Mouse (Mus musculus) R1 (cell line): ENCODE results near the gene AC161166.1.

ENCODE experiments used
- DNase-seq: peaks from one replicate; pipeline ENCODE4 v3.0.0-alpha.2; 2018; ENCODE audit warnings: low read depth, low spot score

AC161166.1 gene

DNA sequence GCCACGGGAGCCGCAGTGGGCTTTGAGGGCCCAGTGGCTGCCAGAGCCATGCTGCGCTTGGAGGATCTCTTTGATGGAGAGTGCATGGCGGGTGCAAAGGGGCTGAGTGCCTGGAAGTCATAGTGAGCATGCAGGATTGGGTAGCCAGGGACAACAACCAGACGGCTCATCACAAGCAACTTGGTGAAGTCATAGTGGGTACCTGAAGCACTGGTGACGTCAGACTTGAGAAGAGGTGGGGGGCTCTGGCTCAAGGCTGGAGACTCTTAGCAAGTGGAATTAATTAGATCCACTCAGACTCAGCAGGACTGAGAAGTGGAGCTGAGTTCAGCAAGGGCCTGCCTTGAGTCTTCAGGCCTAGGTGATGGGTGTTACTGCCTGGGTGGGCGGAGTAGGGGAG is at the start of gene AC161166.1:
TSS of gene AC161166.1 (minus strand) at position 101 of the 400 bp plus-strand sequence.
- no peak for DNase-seq

DNA sequence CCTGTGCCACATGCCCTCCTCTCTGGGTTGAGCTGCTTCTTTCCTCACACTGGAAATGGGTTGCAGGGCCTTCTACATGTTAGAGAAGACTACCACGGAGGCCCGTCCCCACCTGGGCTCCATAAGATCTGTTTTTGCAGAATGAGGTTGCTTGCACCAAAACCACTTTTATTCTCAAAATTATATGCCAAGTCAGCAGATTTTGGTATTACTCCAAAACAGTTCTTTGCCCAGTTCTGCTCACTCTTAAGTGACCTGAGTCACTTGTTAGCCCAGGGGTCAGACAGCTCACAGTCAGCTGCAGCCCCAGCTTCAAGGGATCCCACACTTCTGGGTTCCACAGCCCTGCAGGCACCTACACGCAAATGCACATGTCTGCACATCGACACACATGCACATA is 49.2 kb upstream of the AC161166.1 start:
- no peak for DNase-seq

DNA sequence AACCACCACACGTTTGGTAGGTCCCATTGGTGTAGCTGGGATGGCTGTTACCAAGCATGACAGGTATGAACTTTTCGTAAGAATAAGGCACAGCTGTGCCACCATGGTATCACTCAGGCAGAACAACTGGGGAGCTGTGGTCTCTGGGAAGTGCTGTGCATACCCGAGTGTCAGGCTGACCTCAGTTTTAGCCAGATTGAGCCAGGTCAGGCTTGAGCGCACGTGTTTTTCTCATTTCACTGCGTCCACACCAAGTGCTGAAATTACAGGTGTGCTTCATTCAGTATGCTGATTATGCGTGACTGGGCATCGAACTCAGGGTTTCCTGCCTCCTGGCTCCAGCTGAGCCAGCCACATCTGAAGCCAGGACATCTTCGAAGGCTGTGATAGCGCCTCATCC is 43.5 kb upstream of the AC161166.1 start:
- DNase-seq, result no peak

DNA sequence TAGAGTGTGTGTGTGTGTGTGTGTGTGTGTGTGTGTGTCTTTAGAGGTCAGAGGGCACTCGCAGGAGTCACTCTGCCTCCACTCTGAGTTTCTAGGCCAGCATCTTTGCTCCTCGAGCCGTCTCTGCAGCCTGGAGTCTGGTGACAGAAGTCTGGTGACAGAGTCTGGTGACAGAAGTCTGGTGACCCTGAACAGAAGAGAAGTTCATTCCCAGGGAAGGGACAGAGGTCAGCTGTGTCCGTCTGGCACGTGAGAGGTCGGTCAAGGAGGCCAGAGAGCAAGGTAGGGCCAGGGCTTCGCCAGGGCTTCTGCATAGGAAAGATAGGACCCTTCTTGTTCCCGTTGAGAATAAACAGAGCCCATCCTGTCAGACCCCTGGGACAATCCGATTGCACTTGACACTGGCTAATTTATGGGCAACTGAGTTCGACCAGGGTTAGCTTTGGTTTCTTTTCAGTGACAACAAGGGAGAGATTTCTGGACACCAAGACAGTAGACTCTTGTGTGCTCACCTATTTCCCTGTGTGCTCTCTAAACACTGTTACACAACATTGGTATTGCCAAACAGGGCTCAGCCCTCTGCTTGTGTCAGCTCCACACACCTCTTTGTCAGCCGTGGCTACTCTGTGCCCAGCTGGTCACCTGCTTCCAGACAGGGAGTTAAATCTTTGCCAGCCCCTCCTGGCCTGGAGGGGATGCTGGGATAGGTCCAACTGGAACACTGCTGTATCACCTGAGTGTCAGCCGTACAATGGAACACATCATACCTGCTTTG is 39.9 kb upstream of the AC161166.1 start:
- no peak for DNase-seq

DNA sequence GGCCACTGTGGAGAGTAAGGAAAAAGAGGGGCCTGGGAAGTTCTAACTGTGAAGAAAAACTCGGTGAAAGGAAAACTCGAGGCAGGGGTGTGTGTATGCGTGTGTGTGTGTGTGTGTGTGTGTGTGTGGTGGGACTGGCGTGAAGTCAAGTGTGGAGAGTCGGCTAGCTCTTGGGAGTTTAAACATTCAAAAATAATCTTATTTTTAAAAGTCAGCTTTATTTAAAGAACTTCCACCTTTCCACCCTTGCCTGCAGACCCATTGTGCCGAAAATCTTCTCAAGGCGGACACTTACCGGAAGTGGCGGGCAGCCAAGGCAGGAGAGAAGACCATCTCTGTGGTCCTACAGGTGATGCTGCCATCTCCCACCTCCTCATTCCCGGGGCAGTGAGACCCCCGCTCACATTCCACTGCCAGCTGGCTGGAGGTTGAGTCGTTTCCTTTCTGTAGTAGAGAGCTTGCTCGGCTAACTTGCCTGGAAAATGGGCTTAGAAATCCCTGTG is 35.3 kb upstream of the AC161166.1 start:
- DNase-seq, result no peak

DNA sequence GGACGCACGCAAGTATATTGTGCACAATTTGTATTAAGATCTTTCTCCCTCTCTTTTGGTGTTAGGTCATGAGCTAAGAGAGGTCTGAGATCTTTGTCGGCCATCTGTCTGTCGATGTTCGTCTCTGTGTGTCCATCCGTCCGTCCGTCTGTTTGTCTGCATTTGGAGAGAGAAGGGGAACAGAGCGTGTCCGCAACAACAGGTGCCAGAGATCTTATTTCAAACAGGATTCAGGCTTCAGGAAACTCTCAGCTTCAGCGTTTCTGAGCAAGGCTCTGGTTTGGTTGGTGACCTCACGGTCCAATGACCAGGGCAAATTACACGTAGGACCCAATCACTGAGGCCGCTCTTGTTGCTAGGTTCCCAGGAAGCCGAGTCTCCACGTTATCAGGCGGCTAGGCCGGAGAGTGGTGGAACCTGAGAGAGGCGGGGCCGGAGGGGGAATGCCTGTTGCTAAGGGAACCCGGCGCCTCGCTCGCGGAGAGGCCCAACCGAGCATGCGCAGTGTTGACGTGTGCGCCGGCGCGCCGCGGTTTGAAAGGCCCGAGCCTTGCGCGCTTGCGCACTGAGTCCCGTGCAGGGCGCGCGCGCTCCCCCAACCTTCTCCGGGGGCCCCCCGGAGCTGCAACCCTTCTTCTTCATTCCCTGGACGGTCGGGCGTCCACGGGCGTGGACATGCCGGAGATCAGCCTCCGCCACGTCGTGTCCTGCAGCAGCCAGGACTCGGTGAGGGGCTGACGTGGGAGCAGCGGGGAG is 34.6 kb upstream of the AC161166.1 start:
- peak; percentile 99 for DNase-seq

DNA sequence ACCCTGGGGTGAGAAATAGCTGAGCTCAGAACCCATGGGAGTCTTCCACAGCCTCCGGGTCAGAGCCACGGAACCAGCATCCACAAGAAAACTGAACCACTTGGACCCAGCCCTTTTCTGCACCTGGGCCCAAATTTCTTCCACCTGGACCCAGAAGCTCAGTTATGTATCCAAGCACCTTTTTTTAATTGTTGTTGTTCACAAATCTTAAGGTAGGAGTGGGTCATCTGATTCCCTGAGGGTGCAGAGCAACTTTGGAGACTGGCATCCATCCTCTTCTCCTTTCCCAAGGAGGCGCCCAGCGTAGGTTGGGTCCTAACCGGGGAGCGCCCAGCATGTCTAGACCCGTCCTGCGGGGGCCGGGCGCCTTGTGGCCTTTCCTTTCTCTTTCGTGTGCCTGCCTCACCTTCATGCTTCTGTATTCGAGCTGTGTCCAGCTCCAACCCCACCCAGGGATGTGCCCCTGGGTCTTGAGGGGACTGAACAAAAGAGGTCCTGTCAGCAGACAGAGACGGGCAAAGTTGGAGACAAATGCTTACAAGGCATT is 33.9 kb upstream of the AC161166.1 start, which contains the start of the genes Pinlyp and Xrcc1:
TSS of gene Pinlyp (minus strand) at position 51 of the 547 bp plus-strand sequence.
TSS of gene Xrcc1 (plus strand) at position 222 of the 547 bp plus-strand sequence.
- no peak for DNase-seq

DNA sequence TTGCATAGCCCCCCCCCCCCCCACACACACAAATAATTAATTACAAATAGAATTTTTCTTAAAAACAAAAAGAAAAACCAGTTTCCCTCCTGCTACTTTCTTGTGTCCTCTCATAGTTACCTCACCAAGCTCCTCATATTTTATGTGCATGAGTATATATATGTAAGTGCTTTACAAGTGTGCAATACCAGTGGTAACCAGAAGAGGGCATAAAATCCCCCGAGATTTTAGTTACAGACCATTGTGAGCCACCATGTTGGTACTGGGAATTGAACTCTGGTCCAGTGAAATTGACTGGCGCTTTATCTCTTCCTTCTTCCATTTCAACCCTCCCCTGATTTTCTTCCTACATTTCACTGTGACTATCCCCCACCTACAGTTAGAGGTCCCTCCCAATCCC is 32.3 kb upstream of the AC161166.1 start:
- peak; percentile 89 for DNase-seq

DNA sequence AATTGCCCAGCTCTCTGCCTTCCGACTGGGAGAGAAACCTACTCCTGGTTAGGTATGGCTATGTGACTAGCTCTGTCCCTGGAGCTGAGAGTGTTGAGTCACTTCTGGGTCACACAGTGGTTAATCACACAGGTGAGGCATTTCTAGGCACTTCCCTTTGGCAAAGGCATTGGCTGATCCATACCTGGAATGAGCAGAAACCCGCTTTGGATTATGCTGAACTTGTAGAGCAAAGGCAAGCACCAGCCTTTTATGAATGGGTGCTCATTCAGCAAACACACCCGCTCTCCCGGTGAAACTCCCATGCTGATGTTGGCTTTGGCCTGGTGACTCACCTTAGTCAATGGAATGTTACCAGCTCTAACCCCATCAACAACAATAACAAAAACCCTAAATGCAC is 27.4 kb upstream of the AC161166.1 start:
- DNase-seq, result no peak

DNA sequence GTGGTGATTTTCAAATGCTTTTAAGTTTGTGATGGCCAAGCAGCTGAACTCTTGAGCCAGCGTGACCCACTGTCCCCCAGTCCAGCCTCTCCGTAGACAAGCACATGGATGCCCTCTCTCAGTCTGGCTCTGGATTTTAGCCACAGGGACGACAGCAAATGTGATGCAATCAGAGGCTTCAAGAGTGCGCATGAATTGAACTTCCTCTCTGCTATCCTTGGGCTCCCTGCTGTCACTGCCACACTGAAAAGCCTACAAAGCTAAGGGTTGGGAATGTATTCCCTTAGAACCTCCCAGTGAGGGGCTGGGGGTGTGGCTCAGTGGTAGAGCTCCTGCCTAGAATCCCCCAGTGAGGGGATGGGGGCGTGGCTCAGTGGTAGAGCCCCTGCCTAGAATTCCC is 26.4 kb upstream of the AC161166.1 start:
- peak; percentile 90 for DNase-seq

DNA sequence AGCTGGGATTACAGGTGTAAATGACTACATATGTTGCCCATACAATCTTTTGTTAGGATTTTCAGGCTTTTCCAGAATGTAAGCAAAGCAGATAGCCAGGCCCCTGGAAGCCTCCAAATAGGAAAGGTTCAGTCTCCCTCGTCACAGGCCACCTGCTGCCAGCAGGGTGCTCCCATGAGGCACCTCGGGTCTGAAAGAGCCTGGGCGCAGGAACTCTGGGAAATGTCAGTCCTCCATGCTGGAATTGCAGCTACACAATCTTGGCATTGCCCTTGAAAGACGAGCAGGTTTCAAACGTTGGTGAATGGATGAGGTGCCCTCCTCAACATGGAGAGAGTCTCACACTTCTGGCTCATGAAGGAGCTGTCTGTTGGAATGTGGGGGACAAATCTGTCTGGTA is 25.9 kb upstream of the AC161166.1 start:
- DNase-seq, result no peak

DNA sequence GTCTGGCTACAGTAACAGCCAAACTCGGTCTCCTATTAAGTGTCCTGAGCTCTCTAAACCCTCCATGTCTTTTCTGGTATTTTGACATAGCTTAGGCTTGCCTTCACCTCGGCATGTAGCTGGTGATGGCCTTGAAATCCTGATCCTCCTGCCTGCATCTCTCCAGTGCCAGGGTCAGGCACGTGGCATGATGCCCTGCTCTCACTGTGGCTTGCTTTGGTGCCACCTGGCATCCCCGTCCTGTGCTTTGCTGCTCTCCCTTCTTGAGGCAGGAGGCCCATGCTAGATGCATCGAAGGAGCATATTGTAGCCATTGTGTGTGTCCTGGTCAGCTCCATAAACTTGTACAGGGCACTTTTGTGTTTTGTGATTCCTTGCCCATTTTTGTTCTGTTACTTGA is 25.3 kb upstream of the AC161166.1 start:
- no peak for DNase-seq

DNA sequence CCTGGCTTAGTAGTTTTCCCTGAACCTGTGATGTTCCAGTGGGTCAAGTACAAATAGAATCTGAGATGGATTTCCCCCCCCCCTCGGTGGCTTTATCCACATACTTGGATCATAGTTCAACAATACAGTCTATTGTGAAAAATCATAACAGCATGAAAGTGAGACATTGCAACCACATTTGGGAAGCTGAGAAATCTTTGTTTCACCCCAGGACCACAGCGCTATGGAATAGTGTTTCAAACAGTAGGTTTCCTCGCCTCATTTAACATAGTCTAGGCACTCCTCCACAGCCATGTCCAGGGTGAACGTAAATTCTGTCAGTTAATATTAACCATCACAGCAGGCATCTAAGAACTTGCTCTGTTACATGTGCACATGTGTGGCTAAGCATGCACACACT is 24.8 kb upstream of the AC161166.1 start:
- no peak for DNase-seq

DNA sequence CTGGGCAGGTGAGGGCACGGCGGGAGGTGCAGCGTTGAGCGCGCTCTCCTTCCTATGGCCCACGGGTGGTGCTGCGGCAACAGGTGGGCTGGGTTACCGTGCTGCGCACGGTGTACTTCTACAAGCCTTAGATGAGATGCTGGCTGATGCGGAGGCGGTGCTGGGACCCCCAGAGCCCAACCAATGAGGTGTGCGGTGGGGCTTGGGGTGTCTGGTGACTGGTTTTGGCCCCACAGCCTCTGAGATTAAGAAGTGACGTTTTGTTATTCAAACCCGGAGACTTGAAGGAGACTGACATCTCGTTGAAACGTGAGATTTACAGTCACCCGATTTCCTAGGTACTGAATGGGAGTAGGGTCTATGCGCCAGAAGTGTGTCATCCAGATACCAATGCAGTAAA is 22.0 kb upstream of the AC161166.1 start:
- DNase-seq, result peak; percentile 80

DNA sequence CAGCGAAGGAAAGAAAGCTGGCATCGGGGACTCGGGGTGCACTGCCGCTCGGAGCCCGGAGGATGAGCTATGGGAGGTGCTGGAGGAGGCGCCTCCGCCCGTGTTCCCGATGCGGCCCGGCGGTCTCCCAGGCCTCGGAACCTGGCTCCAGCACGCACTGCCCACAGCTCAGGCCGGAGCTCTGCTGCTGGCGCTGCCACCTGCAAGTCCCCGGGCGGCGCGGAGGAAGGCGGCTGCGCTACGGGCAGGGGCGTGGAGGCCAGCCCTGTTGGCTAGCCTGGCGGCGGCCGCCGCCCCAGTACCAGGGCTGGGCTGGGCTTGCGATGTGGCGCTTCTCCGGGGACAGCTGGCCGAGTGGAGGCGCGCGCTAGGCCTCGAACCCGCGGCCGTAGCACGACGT is 21.6 kb upstream of the AC161166.1 start:
- DNase-seq, result peak; percentile 50

DNA sequence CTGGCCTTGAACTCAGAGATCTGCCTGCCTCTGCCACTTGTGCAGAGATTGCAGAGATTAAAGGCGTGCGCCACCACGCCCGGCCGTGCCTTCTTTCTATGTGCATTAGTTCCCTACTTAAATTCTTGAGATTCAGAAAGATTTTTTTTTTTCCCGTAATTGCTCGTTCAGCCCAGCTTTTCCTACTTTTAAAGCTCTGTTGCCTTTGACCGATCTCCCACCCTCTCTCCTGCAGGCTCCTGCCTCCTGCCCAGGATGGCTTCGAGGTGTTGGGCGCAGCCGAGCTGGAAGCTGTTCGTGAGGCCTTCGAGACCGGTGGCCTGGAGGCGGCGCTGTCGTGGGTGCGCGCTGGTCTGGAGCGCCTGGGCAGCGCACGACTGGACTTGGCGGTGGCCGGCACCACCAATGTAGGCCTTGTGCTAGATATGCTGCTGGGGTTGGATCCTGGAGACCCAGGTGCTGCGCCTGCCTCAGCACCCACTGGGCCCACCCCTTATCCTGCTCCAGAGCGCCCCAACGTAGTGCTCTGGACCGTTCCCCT is 20.8 kb upstream of the AC161166.1 start:
- peak; percentile 61 for DNase-seq

DNA sequence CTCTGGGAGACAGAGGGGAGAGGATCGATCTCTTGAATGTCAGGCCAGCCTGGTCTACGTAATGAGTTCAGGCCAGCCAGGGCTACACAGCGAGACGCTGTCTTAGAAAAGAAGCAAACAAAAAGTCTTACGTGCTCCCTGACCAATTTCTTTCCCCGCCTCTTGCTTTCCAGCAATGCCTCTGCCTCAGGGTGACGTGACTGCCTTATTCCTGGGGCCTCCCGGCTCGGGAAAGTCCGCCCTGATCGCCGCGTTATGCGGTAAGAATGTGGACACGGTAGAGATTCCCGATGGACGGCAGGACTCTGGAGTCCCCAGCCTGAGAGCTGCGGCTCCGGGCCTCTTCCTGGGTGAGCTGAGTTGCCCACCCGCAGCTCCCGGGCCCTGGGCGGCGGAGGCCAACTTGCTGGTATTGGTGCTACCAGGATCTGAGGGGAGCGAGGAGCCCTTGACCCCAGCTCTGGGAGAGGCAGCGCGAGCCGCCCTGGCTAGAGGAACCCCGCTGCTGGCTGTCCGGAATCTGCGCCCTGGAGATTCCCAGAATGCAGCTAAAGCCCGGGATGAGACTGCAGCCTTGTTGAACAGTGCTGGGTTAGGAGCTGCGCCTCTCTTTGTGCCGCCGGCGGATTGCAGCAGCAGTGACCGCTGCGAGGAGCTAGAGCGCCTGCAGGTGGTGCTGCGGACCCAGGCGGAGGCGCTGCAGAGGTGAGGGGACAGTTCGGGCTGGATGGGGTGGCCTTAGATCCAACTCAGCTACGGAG is 19.1 kb upstream of the AC161166.1 start:
- peak; percentile 79 for DNase-seq

DNA sequence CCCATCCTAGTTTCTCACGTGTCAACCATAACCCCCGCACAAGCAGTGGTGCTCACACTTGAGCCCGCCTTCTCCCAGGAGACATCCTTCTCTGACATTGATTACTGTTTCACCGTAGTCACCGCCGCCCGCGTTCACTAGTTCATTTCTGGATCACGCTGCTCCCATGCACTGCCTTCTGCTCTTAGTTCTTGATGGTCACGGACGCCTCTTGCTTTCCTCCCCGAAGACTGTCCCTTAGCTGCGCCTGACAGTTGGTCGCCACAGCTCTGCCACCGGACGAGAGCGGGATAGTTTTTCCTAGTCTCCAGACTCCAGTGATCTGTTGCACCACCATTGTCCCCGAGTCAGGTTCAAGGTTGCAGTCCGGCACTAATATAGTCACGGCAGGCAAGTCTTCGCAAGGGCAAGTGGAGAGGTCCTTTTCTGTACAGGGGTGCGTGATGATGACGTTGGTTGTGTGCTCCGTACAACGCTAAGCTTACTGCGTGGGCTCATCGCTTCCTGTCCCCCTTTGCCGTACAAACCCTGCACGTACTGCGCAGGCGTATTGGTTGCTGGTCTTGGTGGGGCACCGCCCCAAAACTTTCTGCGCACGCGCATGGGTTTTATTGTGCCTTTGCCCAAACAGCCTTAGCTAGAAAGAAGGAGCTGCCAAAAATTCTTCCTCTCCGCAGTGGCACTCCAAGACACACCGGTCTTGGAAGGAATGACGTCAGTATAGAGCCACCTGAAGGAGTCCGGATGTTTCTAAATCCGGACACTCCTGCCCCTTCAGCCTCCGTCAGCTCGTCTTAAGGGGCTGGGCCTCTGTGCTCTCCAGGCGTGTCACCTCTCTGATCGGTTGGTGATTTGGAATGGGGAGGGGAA is 18.0 kb upstream of the AC161166.1 start, which contains the start of gene Irgq:
TSS of gene Irgq (plus strand) at position 628 of the 870 bp plus-strand sequence.
- peak; percentile 100 for DNase-seq

DNA sequence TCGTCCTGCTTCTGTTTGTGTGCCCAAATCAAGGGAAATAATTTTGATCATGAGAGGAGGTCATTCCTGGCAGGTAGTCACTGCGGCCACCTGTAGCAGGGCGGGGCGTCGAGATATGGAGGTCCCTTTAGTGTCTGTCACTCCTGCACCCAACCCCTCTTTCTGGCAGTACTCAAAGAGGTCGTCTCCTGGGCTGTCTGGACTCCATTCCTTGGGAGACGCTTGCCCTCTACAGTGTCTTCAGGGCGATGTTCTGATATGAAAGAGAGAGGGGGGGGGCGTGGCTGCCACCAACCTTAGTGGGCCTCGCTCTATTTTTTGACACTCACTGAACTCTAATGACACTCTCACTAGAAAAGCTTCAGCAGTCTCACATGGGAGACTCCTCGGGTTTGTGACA is 17.3 kb upstream of the AC161166.1 start:
- no peak for DNase-seq

DNA sequence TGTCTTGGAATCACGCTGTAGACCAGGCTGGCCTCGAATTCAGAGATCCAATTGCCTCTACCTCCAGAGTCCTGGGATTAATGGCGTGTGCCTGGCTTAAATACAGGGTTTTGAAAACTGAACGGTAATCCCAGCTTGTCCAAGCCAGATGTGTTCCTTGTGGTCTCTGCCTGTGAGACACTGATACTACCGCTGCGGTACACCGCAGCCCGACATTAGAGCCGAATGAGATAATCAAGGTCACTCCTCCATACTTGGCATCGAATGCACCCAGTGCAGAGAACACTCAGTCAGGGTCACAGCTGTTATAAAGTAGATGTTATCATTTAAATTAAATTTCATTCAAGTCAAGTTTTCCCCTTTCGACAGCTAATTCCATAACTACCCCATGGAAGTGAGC is 16.6 kb upstream of the AC161166.1 start:
- DNase-seq, result no peak
